ENCODE assay signal across 17 mouse cellular contexts in genomic region chr9:73198261-73199085, GRCm38 (mm10).
A peak's percentile ranks its signal among the peaks of the same experiment; 100 is the strongest.
DNase-seq lines count a peak whose midpoint lies in the region; ATAC-seq and TF ChIP-seq lines count a peak whose summit lies in the region.
"Had no signal": no experiment of that assay in that cellular context is flagged by ENCODE, and none has a peak within 500 bp of the region (broad histone marks: within the 10 kb centered on the region; RNA-seq: fewer than 3 reads in every experiment).

No protein-coding gene starts in this region.

- no peak for TF ChIP-seq POLR2A in brain, embryonic 14.5 days (IDR thresholded peaks at IDR 0.05; ENCODE audit: borderline replicate concordance, extremely low read depth, insufficient read depth, insufficient read length, poor library complexity, severe bottlenecking)

- peak; percentile 37; the same call in 1 of the 2 replicates for ATAC-seq in forebrain, embryonic 14.5 days
- no peak for ATAC-seq in forebrain, embryonic 12.5 days (ENCODE audit: low FRiP score)
- ATAC-seq in liver, postnatal 0 days: no peak
- ATAC-seq: midbrain, embryonic 16.5 days; Patski had no signal

- no peaks in the 10 kb centered on the region for H3K9me3 ChIP-seq in forebrain, embryonic 14.5 days (replicated peaks; ENCODE audit: control insufficient read depth, low read length)
- no peaks in the 10 kb centered on the region for H3K9me3 ChIP-seq in forebrain, embryonic 12.5 days
- H3K9me3 ChIP-seq in liver, postnatal 0 days (ENCODE audit: low read length): no peaks in the 10 kb centered on the region
- H3K9me3 ChIP-seq: liver, embryonic 15.5 days; neural tube, embryonic 12.5 days had no signal

- 88% methylated on average over 10 of the region's 10 CpGs for WGBS in forebrain, embryonic 14.5 days
- WGBS in forebrain, embryonic 12.5 days: 87% methylated on average over 10 of the region's 10 CpGs
- WGBS in liver, postnatal 0 days (ENCODE audit: insufficient replicate concordance): 82% methylated on average over 10 of the region's 10 CpGs

- H3K9ac ChIP-seq in forebrain, embryonic 14.5 days (ENCODE audit: low read length): no peak overlapping the region
- H3K9ac ChIP-seq in forebrain, embryonic 12.5 days: no peak overlapping the region
- no peak overlapping the region for H3K9ac ChIP-seq in liver, postnatal 0 days (replicated peaks)
- H3K9ac ChIP-seq: liver, embryonic 15.5 days; neural tube, embryonic 12.5 days had no signal

- H3K4me3 ChIP-seq in forebrain, embryonic 14.5 days (ENCODE audit: low read depth, low read length): no peak overlapping the region
- no peak overlapping the region for H3K4me3 ChIP-seq in forebrain, embryonic 12.5 days (replicated peaks)
- H3K4me3 ChIP-seq in liver, postnatal 0 days (ENCODE audit: low read depth, low read length): no peak overlapping the region
- H3K4me3 ChIP-seq: liver, embryonic 15.5 days; neural tube, embryonic 12.5 days had no signal

- TF ChIP-seq CTCF in brain, embryonic 14.5 days (IDR thresholded peaks at IDR 0.05; ENCODE audit: borderline replicate concordance, extremely low read depth, insufficient read depth, insufficient read length): no peak
- no peak for TF ChIP-seq CTCF in liver, postnatal 0 days (IDR thresholded peaks at IDR 0.05; ENCODE audit: low read depth)

- H3K4me1 ChIP-seq in forebrain, embryonic 14.5 days (ENCODE audit: control insufficient read depth, insufficient read depth, low read length): no peaks in the 10 kb centered on the region
- H3K4me1 ChIP-seq in forebrain, embryonic 12.5 days: no peaks in the 10 kb centered on the region
- no peaks in the 10 kb centered on the region for H3K4me1 ChIP-seq in liver, postnatal 0 days (ENCODE audit: insufficient read depth)
- H3K4me1 ChIP-seq: liver, embryonic 15.5 days; neural tube, embryonic 12.5 days had no signal

- no peak overlapping the region for H3K4me2 ChIP-seq in forebrain, embryonic 14.5 days (ENCODE audit: low read length)
- no peak overlapping the region for H3K4me2 ChIP-seq in forebrain, embryonic 12.5 days
- no peak overlapping the region for H3K4me2 ChIP-seq in liver, postnatal 0 days (ENCODE audit: low read depth, low read length)
- H3K4me2 ChIP-seq: liver, embryonic 15.5 days; neural tube, embryonic 12.5 days had no signal

- H3K27ac ChIP-seq in forebrain, embryonic 14.5 days (ENCODE audit: low read depth, low read length): no peak overlapping the region
- H3K27ac ChIP-seq in forebrain, embryonic 12.5 days: no peak overlapping the region
- no peak overlapping the region for H3K27ac ChIP-seq in liver, postnatal 0 days (ENCODE audit: low read depth)
- H3K27ac ChIP-seq: liver, embryonic 15.5 days; neural tube, embryonic 12.5 days had no signal

- TF ChIP-seq EP300 in liver, postnatal 0 days (IDR thresholded peaks at IDR 0.05; ENCODE audit: low read depth): no peak

- peak; percentile 52 for DNase-seq in forebrain, embryonic 14.5 days (ENCODE audit: low spot score)
- DNase-seq in brain, embryonic 14.5 days (ENCODE audit: low read depth): peak; percentile 73
- DNase-seq in cerebellum, postnatal 10 days: peak; percentile 89 to 91
- DNase-seq in layer of hippocampus, adult 8-10 months (ENCODE audit: low spot score in 2 of 2): peak; percentile 31 to 50
- no peak for DNase-seq in liver, postnatal 0 days
- DNase-seq in gastrocnemius, adult 8-10 months (ENCODE audit: low spot score in 2 of 2): no peak
- DNase-seq in frontal cortex, adult 2 months (ENCODE audit: extremely low spot score in 1 of 2, low spot score in 1 of 2): no peak
- DNase-seq: heart, adult 18-20 months; heart, postnatal 36 days; kidney, adult 18-20 months; kidney, postnatal 25 days; lung, postnatal 4 days had no signal

- no peaks in the 10 kb centered on the region for H3K36me3 ChIP-seq in forebrain, embryonic 14.5 days (ENCODE audit: control insufficient read depth, insufficient read depth, low read length)
- H3K36me3 ChIP-seq in forebrain, embryonic 12.5 days (replicated peaks): no peaks in the 10 kb centered on the region
- H3K36me3 ChIP-seq in liver, postnatal 0 days (replicated peaks; ENCODE audit: insufficient read depth, low read length): no peaks in the 10 kb centered on the region
- H3K36me3 ChIP-seq: liver, embryonic 15.5 days; neural tube, embryonic 12.5 days had no signal

- no peaks in the 10 kb centered on the region for H3K27me3 ChIP-seq in forebrain, embryonic 14.5 days (replicated peaks; ENCODE audit: control insufficient read depth, insufficient read depth, low read length)
- no peaks in the 10 kb centered on the region for H3K27me3 ChIP-seq in forebrain, embryonic 12.5 days
- H3K27me3 ChIP-seq in liver, postnatal 0 days (ENCODE audit: insufficient read depth, low read length): no peaks in the 10 kb centered on the region
- H3K27me3 ChIP-seq: liver, embryonic 15.5 days; neural tube, embryonic 12.5 days; Patski had no signal

Comparison
In these comparisons a context has a peak if more than half of its experiments do, and no peak if none do; other contexts are left out.
1. DNase-seq: peak in forebrain, embryonic 14.5 days (single experiment), brain, embryonic 14.5 days (single experiment), cerebellum, postnatal 10 days (2 of 2) and layer of hippocampus, adult 8-10 months (2 of 2); none in liver, postnatal 0 days (single experiment), gastrocnemius, adult 8-10 months (0 of 2) and frontal cortex, adult 2 months (0 of 2).